Mouse (Mus musculus): ENCODE measurements around the gene Abcb9.
"Not testable (repeated sequence)": the region's sequence is repeated elsewhere in the genome, so short reads cannot be mapped to it uniquely, and the experiment has no call there.

- TF ChIP-seq POLR2A (IDR thresholded peaks at IDR 0.05; ENCODE audit: borderline replicate concordance, low read depth, low read length); CTCF (IDR thresholded peaks at IDR 0.05; ENCODE audit: low read depth, low read length): not testable (repeated sequence)
These were observed 43.0 kb downstream of the Abcb9 start for GRCm38 (mm10) chr5:124052641-124053040.

Measured in bone marrow macrophage, adult 2 months (primary cell).